Mouse (Mus musculus): Measurements from ENCODE around the gene Vash1.
A peak's percentile ranks its signal among the peaks of the same experiment; 100 is the strongest.

The Vash1 gene

DNA sequence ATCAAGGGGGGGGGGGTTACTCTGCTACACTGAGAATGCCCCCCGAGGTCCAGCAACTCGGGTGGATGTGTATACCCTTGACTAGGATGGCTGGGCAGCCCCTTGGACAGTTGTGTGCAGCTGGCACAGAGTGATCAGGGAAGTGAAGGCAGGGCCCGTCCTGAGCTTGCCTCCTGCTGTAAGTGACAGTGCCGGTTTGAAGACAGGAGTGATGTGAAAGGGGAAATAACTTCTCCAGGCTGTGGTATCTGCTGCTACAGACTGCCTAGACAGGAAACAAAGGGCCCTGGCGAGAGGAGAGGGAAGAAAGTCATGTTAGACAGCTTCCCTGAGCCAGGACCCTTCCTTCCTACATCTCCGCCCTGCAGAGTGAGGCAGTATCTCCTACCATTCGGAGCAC is 5.2 kb downstream of the Vash1 start:
- no peak for DNase-seq (ENCODE audit: low spot score)

DNA sequence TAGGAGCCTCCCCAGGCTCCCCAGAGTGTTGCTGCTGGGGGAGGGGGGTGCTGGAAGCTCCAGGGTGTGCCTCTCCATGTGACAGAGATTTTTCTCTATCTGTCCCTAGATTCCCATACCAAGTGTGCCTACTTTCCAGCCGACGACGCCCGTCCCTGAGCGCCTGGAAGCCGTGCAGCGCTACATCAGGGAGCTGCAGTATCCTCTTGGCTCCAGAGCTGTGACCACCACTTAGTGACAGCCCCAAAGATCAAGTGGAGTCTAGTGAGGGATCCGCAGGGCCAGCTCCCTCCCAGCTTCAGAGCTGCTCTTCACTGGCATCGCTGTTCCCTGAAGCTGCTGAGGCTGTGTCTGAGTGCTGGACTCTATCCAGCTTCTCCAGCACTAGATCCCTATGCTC is 6.8 kb downstream of the Vash1 start:
- no peak for DNase-seq (ENCODE audit: low spot score)

DNA sequence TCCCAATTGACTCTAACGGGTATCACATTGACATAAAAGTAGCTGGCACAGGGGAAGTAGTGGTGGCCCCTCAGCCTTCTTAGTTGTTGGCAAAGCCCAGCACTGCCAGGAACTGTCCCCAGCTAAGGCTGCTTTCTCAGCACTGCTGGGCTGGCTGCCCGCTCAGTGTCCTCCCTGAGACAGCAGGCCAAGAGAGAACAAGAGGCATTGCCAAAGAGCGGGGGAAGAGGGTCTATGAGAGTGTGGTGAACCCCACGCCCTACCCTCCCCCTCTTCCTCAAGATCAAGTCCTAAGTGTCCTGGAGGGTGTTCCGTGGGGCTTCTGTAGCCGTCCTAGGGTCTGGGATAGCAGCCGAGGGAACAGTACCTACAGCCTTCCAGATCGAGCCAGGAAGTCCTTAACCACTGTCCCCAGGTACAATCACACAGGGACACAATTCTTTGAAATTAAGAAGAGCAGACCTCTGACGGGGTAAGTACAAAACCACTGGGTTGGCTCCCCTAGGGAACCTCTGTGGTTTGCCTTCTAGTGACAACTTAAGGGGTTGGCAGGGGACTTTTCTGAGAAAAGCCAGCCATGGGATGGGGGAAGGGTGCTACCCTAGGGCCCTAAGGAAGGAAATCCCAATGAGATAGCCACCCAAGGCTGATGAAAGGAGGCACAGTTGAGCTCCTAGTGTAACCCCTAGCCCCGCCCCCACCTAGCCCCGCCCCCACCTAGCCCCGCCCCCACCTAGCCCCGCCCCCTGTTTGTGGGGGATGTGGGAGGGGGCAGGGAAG is 8.2 kb downstream of the Vash1 start:
- peak; percentile 29 for DNase-seq (ENCODE audit: low spot score)

DNA sequence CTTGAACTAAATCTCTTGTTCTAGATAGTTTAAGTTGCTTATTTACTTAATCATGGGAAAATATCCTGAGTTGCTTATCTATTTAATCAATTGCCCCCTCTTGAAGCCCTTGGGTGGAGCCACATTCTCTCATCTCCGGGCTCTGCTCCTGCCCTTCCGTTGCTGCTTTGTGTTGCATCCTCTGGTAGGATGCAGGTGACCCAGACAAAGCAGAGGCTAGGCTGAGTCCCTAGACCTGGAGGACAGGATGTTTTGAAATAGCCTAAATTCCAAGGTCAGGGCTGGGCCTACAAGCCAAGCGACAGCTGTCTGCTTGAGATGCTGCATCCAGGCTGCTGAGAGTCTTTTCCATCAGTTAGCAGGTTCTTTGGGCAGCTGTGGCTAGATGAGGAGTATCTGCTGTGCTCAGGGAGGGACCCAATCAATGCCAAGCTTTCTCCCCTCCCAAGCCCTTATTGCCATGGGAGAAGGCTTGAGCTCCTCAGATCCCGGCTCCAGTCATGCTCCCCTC is 9.0 kb downstream of the Vash1 start:
- no peak for DNase-seq (ENCODE audit: low spot score)

DNA sequence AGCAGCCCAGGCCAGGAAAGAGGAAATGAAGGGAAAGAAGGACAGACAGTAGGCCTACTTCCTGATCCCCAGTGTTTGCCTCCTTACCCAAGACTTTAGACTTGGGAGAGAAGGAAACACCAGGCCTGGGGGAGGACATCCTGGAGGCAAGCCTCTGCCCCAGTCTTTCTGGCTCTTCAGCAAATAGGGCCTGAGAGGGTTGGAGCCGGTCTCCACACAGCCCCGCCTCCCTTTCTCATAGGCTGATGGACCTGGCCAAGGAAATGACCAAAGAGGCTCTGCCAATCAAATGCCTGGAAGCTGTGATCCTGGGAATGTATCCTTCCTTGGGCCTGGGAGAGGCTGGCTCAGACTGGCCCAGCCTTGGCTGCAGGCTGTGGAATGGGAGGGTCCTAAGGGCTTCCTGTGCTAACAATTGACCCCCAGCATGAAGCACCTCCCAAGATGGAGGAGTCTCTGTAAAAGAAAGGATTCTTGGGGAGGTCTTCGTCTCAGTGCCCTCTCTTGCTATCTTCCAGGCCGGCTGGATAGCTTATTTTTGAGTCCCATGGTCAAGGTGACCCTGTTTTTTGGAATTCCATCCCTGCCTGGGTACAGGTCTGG is 9.6 kb downstream of the Vash1 start:
- DNase-seq (ENCODE audit: low spot score) = peak; percentile 53

DNA sequence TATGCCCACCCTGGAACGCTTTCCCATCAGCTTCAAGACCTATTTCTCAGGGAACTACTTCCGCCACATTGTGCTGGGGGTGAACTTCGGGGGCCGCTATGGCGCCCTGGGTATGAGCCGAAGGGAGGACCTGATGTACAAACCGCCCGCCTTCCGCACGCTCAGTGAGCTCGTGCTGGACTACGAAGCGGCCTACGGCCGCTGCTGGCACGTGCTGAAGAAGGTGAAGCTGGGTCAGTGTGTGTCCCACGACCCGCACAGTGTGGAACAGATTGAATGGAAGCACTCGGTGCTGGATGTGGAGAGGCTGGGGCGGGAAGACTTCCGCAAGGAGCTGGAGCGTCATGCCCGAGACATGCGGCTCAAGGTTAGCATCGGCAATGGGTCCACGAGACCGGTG is 10.4 kb downstream of the Vash1 start:
- no peak for DNase-seq (ENCODE audit: low spot score)

DNA sequence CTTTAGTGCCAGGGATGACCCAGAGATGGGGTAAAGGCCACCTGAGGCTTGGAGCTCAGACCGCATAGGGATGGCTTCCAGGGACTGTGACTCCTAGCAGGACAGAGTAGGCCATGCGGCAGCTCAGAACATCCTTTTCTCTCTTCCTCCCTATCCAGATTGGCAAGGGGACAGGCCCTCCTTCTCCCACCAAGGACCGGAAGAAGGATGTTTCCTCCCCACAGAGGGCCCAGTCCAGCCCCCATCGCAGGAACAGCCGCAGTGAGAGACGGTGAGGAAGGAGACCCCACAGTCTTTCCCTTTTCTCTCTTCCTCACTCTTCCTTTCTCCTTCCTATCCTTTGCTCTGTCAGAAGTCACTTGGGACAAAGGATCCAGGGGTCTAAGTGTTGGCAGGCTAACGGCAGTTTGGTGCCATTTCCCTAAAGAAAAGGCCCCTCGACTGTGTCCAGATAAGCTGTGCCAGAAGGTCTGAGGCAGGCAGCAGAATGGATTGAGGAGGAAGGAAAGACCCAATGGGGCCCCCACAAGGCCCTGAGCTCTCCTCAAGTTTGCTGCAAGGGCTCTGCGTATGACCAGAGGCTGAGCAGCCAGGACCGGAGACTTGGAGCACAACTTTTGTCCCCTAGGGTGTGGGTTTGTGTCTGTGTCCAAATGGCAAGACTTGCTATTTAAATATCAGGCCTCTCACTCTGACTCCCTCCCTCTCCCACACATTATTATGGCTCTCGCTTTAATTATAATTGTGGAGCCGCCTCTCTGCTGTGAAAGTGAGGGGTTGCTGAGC is 12.4 kb downstream of the Vash1 start:
- DNase-seq (ENCODE audit: low spot score) = no peak

DNA sequence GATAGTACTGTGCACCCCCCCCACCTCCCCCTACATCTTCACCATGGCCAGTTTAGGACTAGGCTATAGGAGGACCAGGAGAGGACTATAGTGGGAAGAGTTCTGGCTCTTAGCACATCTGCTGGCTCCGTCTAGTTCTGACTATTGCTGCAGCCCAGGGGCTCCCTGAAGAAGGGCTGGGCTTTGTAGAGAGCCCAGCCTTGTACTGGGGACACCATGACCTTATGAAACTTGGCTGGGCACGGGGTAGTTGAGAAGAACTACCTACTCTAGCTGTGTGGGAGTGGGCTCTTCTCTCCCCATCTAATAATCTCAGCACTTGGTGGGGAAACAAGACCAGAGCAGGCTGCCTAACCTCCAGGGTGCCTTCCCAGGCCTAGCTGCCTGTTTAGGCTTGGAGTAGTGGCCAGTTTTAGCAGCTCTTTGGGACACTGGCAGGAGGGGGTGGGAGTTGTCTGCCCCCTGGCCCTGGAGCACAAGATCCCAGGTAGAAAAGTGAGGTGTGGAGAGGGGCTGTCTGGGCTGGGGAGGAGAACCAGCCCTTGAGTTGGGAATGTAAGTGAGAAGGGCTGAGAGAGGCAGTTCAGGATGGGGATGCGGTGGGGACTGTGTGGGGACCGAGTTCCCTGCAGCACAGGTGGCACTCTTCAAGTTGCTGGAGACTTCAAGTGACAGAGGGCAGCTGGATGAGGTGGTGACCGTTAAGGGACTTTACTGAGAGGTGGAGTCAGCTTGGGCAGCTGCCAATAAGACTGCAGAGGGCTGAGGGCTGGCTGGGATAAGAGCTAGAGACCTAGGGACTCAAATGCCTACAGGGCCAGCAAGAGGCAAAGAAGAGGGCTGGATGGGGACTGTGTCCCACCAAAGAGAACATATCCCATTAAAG is 14.2 kb downstream of the Vash1 start:
- no peak for DNase-seq (ENCODE audit: low spot score)

DNA sequence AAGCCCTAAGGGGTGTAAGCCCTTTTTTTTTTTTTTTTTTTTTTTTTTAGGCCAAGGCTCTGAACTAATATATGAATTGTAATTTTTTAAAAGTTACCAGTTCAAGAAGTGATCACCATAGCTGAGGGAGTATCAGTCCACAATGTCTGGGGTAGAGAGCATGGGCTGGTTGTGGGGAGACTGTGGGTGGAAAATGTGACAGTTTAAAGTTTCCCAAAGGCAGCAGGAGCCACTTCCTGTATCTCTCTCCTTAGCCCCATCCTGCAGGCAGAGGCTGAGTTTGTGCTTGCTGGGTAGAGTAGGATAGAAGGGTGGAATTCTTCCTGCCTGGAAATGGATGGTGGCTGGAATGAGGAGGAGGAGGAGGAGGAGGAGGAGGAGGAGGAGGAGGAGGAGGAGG is 14.9 kb downstream of the Vash1 start:
- no peak for DNase-seq (ENCODE audit: low spot score)

DNA sequence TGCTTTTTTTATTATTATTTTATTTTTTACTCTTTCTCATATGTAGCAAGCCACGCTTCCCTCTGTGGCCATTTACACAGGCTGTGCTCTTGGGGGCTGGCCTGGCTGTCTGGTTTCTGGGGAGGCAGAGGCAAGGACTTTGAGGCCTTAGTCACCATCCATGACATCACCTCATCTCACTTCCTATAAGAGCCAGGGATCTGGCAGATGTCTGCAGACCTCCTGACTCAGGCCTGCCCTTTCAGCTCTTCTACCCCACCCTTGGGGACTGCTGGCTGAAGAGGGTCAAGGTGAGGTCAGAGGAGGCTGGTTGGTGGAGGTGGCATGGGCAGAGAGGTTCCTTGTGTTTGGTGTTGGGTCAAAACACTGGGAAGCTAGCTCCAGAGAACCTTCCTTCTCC is 15.9 kb downstream of the Vash1 start:
- DNase-seq (ENCODE audit: low spot score) = no peak

DNA sequence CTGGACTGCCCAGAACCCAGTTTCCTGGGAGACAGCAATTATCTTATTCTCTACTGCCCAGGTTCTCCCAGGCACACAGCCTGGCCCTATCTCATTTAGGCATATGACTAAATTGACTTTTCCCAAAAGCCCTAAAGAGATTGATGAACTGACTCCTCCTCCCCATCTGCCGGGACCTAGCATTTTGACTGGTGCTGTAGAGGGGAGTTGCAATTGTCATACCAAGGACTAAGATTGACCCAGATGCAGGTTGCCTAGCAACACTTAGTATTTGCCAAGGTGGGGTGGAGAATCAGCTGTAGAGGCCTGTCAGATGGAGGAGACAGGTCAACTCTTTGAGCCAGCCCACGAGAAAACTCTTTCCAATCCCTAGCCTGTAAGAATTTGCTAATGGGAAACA is 19.5 kb downstream of the Vash1 start:
- DNase-seq (ENCODE audit: low spot score) = no peak

DNA sequence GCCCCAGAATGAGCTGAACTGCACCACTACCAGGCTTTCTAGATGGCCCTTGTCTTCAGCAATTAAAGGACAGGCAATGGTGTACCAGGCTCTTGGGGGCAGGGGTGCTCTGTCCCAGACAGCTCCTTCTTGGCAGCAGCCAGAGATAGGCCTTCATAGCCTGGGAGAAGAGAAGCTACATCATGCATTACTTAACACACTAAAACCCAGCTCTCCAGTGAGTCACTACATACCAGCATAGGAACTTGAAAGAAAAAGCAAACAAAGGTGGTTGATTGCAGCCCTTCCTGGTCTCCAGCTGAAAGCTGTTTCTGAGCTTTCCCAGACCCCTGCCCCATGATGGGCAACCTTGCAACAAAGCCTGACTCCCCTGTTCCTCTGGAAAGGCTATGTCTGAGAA is 20.0 kb downstream of the Vash1 start:
- DNase-seq (ENCODE audit: low spot score) = no peak

DNA sequence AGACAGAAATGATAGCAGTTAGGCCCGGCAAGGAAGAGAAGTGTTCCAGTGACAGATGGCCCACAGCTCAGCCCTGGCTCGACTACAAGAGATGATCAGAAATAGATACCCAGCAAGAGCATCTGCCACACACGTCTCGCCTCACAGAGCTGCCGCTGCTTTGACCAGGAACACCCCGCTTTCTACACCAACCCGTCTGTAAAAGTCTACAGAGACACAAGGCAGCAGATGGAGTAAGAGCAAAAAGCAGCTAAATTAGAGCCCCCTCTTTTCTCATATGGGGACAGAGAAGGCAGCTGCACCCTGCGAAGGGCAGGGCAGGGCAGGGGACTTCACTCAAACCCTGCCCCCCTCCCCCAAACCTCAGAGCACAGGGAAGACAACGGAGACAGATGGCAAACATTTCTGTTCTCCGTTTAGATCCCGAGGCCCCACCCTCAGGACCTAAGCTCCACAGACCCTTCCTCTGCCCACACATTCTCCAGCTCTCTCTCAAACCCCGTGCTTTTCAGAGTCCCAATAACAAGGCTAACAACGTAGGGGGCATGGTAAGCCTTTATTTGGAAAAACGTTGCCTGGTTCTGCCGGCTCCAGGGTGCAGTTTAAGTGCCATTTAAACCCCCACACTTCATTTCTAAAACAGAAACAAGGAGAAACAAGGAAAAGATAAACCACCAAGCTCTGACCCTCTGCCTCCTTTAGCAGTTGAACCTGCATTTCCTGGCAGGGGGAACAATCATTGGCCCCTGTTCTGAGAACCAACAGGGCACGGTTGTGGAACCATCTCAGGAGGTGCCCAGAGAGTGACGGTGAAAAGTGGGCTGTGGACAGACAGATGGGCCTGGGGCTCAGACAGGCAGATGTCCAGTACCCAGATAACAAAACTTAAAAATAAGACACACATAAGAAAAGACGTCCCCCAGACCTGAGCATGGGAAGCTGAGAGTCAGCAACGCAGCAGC is 21.7 kb downstream of the Vash1 start:
- no peak for DNase-seq (ENCODE audit: low spot score)

DNA sequence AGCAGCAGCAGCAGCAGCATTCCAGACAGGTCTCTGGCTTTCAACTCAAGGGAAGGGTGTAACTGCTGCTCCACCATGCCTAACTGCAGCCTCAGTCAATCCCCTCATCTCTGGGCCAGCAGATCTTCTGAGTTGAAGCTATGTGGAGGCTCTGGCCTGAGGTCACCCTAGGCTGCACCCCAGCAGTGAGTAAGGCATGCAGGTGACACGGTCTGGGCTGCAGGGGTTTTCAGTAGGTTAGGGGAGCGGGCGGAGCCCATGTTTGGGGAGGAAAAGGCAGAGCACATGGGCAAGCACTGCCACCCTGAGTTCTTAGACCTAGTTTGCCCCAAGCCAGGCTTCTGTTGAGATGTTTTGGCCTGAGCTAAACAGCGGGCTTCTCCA is 22.4 kb downstream of the Vash1 start:
- no peak for DNase-seq (ENCODE audit: low spot score)

DNA sequence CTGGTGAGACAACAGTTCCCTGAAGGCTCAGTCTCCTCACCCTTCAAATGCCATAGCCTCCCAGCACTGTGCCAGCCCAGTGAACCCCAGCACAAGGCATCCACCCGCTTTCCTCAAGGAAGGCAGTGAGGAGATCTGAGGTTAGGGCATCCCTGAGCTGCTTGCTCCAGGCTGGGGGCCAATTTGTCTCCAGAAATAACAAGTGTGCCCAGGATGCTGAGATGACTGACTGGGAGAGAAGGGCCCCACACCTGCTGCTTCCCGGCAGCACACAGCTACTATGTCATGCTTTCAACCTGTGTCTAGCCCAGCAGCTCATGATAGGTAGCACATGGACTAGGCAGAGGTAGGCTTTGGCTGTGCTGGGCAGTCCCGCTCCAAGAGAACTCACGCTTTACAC is 23.0 kb downstream of the Vash1 start:
- DNase-seq (ENCODE audit: low spot score) = no peak

DNA sequence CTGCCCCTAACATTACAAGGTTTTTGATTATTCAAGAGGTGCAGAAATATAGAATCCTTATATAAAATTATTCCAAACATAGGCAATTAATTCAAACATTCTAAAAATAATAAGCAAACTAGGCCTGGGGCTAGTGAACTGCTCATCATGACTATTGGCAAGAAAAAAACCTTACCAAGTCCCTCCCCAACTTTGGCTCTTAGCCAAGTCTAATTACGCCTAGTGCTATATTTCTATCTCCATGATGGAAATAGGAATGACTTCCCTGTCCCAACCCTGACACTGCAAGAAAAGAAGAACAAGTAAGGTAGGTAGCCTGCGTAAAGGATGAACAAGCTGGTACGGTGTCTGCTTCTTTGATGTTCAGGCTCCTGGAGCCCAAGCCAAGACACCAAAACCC is 24.2 kb downstream of the Vash1 start:
- no peak for DNase-seq (ENCODE audit: low spot score)

DNA sequence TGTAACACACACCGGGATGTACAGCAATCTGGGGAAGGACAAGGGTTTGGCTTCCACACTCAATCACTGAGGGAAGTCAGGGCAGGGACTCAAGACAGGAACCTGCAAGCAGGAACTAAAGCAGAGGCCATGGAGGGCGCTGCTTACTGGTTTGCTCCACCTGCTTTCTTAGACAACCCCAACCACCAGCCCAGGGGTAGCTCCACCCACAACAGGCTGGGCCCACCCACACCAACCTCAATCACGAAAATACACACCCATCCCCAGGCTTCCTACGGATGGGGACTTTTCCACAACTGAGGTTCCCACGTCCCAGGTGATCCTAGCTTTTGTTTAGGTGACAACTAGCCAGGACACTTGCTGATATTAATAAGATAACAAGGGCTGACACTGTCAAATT is 27.3 kb downstream of the Vash1 start:
- DNase-seq (ENCODE audit: low spot score) = no peak

DNA sequence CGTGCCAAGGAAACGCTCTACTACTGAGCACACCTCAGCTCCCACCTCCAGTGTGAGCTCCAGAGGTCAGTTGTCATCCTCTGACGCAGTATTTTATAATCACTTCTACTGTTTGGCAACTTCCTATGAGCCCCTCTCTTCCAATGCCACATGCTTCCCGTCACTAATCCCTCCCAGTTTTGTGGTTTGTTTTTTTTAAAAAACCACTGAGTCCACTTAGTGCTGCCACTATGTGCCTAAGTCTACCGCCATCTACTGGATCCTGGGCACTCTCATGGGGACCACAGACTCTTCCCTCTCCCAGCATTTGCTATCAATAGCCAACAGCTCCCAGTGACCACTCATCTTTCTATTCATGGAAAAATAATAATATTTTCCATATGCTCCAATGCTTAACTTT is 35.5 kb downstream of the Vash1 start:
- DNase-seq (ENCODE audit: low spot score) = no peak

DNA sequence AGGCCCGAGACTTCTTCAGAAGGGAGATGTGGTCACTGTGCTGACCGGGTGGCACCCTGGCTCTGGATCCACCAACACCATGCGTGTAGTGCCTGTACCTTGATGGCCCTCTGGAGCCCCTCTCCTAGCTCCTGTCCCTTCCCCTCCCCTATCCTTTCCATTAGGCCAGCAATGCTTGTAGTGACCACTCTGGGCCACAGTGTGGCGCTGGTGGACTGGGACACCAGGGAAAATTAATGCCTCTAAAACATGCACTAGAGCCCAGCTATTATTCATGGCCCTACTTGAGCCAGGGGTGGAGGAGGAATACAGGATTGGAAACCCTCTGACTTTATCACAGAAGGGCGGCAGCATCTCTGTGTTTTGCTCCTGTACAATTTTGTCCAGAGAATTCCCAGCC is 36.9 kb downstream of the Vash1 start:
- DNase-seq (ENCODE audit: low spot score) = peak; percentile 35

DNA sequence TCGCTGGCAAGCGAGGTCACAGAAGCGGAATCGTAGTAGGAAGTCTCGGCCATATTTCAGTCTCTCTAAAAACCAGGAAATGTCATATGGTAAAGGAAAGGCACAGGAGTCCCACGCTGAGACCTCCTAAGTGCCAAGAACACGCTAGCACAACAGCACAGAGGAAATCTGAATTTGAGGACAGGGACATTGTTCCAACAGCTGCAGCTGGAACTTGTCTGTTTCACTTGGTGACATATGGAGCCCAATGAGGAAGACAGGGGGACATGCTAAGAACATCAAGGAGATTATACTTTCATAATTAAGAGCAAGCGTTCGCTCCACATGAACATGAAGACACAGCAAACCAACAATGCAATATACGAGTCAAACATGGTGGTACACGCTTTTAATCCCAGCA is 38.5 kb downstream of the Vash1 start:
- no peak for DNase-seq (ENCODE audit: low spot score)
